Mouse (Mus musculus): ENCODE measurements around the gene Ssr1.

DNA sequence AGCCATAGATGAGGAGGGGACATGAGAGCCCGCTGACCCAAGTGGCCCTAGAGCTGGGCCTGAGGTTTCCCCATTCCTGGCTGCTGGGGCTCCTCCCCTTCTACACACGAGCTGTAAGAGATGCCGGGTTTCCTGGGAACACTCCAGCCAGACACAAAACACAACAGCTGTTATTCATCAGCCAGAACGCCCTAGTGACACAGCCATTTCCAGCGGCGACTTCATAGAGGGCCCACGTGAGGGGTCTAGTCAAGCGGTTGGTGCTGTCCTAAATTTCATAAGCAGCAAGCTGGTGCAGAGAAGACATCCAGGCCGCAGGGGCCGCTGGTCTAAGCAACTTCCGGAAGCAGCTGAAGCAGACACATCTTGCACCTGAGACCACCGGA, 27.0 kb downstream of the Ssr1 start:
- TF ChIP-seq GATA1 (IDR thresholded peaks at IDR 0.05; ENCODE audit: borderline replicate concordance, low read length) (no peak), FLI1 (IDR thresholded peaks at IDR 0.05; ENCODE audit: low read length) (no peak)

All from megakaryocyte, embryonic 14.5 days (primary cell).